Mouse (Mus musculus) erythroblast, embryonic 14.5 days (primary cell): Measurements from ENCODE around the gene AF067061.
"Not testable (repeated sequence)": the region's sequence is repeated elsewhere in the genome, so short reads cannot be mapped to it uniquely, and the experiment has no call there.

Experiments used
- GATA1 ChIP-seq: IDR thresholded peaks from 2 replicates; pipeline ENCODE4 v1.6.1; 2012; ENCODE audit warnings: low read length, inconsistent platforms, mixed read lengths
- TAL1 ChIP-seq: IDR thresholded peaks from 3 replicates; pipeline ENCODE4 v1.6.1; 2012; ENCODE audit warnings: low read length, inconsistent platforms, mixed read lengths

GRCm38 (mm10) chr13:120258817-120259658, 3.9 kb upstream of the AF067061 start:
- TF ChIP-seq GATA1, TAL1: not testable (repeated sequence)
